Mouse (Mus musculus): ENCODE results near the gene Sctr. TPM values are rescaled to one million over a fixed set of nuclear protein-coding genes. Genes with fewer than 3 reads are reported as not detected.

Sctr gene
- polyA plus RNA-seq, 1 experiment = not detected

DNA sequence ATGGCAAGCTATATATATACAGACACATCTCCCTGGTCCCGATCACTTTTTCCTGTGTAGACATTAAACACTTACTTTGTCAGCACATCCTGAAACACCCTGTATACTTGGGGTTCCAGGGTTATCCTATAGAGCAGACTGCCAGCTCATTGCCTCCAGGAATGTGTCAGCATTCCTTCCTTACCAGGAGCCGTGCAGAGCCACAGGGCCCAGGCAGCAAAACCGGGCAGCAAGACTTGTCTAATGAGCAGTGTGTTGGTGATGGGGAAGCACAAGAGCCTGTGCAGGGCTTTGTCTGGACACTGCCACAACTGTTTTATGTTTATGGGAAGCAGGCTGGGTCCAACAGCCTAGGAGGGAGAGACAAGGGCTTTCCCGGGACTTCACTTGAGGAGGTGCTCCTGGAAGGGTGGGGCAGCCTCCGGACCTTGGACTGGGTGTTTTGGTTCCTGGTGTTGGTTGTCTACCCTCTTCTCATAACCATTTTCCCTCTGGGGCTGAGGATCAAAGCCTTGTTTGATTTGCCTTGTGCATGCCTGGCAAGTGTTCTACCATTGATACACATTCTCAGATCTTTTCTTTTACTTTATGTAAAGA is 77.3 kb downstream of the Sctr start:
- H3K9me3 ChIP-seq (replicated peaks; ENCODE audit: control insufficient read depth, insufficient read depth, low read length, poor library complexity, severe bottlenecking) = no peaks in the 10 kb centered on the region
- H3K27ac ChIP-seq (ENCODE audit: insufficient read depth, low read length) = peak overlapping the region; percentile 85
- peaks cover 6% of the 10 kb centered on the region for H3K4me1 ChIP-seq (ENCODE audit: control insufficient read depth, insufficient read depth, low read length)
- 0 out of 2 replicates have a peak overlapping the region, but pooled peaks have one; percentile 33 for H3K9ac ChIP-seq (ENCODE audit: low read depth, poor library complexity, severe bottlenecking)
- H3K36me3 ChIP-seq (ENCODE audit: control insufficient read depth, insufficient read depth, low read length, poor library complexity, severe bottlenecking) = no peaks in the 10 kb centered on the region
- no peaks in the 10 kb centered on the region for H3K27me3 ChIP-seq (ENCODE audit: control insufficient read depth, insufficient read depth, low read length, poor library complexity, severe bottlenecking)
- H3K4me3 ChIP-seq (ENCODE audit: low read depth, low read length) = 0 out of 2 replicates have a peak overlapping the region, but pooled peaks have one; percentile 5
- no peak for TF ChIP-seq CTCF (IDR thresholded peaks at IDR 0.05; ENCODE audit: low read depth, low read length)
- TF ChIP-seq EP300 (IDR thresholded peaks at IDR 0.05; ENCODE audit: insufficient read depth, low read depth, low read length) = no peak
- TF ChIP-seq POLR2A (IDR thresholded peaks at IDR 0.05; ENCODE audit: insufficient read depth, low read length) = no peak

DNA sequence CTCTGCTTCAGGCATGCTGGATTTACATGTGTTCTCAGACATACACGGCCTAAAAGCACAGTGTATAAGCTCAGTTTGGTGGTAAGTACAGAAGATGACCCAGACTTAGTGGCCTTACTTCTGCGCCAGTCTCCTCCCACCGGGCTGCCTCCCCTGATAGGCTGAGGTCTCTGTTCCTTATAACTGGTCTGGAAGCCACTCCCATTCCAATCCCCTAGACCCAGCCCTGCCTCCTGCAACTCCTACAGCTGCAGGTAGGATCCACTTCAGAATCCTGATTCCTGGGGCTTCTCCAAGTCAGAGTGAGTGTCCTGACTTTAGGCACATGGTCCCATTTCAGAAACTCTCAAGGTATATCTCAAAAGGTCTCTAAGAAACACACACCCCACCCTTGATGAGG is 79.0 kb downstream of the Sctr start:
- peak overlapping the region; percentile 70 for H3K4me3 ChIP-seq (ENCODE audit: low read depth, low read length)
- H3K4me1 ChIP-seq (ENCODE audit: control insufficient read depth, insufficient read depth, low read length) = peaks cover 9% of the 10 kb centered on the region
- no peaks in the 10 kb centered on the region for H3K27me3 ChIP-seq (ENCODE audit: control insufficient read depth, insufficient read depth, low read length, poor library complexity, severe bottlenecking)
- TF ChIP-seq CTCF (IDR thresholded peaks at IDR 0.05; ENCODE audit: low read depth, low read length) = no peak
- peak; percentile 6 for TF ChIP-seq POLR2A (IDR thresholded peaks at IDR 0.05; ENCODE audit: insufficient read depth, low read length)
- H3K36me3 ChIP-seq (ENCODE audit: control insufficient read depth, insufficient read depth, low read length, poor library complexity, severe bottlenecking) = no peaks in the 10 kb centered on the region
- peak overlapping the region; percentile 26 for H3K27ac ChIP-seq (ENCODE audit: insufficient read depth, low read length)
- H3K9me3 ChIP-seq (replicated peaks; ENCODE audit: control insufficient read depth, insufficient read depth, low read length, poor library complexity, severe bottlenecking) = no peaks in the 10 kb centered on the region
- peak overlapping the region; percentile 31 for H3K9ac ChIP-seq (ENCODE audit: low read depth, poor library complexity, severe bottlenecking)

DNA sequence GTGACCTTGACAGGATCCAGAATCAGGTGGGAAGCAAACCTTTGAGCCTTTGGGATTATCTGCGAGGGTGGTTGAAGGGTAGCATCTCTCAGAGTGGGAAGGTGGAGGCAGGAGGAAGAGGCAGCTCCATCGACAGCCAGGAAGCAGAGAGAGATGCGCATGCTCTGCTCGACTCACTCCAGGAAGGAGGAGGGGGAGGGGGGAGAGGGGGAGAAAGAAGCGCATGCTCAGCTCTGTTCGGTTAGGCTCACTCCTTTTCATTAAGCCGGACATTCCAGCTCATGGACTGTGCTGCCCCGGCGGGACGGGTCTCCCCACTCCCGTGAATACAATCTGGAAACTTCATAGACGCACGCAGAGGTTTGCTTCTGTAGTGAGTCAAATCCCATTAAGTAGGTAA is 80.0 kb downstream of the Sctr start:
- Histone ChIP-seq H3K27ac (ENCODE audit: insufficient read depth, low read length) (peak overlapping the region; percentile 18; the same call in 1 of the 2 replicates), H3K36me3 (ENCODE audit: control insufficient read depth, insufficient read depth, low read length, poor library complexity, severe bottlenecking) (no peaks in the 10 kb centered on the region), H3K9me3 (replicated peaks; ENCODE audit: control insufficient read depth, insufficient read depth, low read length, poor library complexity, severe bottlenecking) (no peaks in the 10 kb centered on the region), H3K9ac (ENCODE audit: low read depth, poor library complexity, severe bottlenecking) (peak overlapping the region; percentile 31), H3K4me1 (ENCODE audit: control insufficient read depth, insufficient read depth, low read length) (peaks cover 9% of the 10 kb centered on the region), H3K27me3 (ENCODE audit: control insufficient read depth, insufficient read depth, low read length, poor library complexity, severe bottlenecking) (no peaks in the 10 kb centered on the region), H3K4me3 (ENCODE audit: low read depth, low read length) (peak overlapping the region; percentile 70)
- no peak for TF ChIP-seq POLR2A (IDR thresholded peaks at IDR 0.05; ENCODE audit: insufficient read depth, low read length)
- 0 out of 2 replicates have a peak, but pooled peaks have one; percentile 35 for TF ChIP-seq EP300 (IDR thresholded peaks at IDR 0.05; ENCODE audit: insufficient read depth, low read depth, low read length)
- no peak for TF ChIP-seq CTCF (IDR thresholded peaks at IDR 0.05; ENCODE audit: low read depth, low read length)

DNA sequence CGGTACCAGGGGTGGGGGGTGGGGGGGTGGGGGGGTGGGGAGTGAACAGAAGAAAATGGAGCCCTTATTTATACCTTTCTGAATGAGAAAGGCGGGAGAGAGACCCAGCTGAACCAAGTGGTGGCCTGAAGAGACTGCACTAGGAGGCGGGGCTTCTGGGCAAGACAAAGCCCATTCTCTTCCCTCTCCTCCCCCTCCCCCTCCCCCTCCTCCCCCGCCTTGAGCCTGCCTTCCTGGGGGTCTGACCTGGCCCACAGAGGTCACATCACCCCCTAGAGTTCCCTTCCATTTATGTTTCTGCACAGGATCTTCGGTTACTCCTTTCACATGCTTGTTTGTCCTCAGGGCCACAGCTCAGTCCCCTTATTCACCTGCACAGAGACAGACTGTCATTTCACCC is 82.5 kb downstream of the Sctr start:
- peaks cover 3% of the 10 kb centered on the region for H3K4me1 ChIP-seq (ENCODE audit: control insufficient read depth, insufficient read depth, low read length)
- H3K27ac ChIP-seq (ENCODE audit: insufficient read depth, low read length) = peak overlapping the region; percentile 49
- H3K9ac ChIP-seq (ENCODE audit: low read depth, poor library complexity, severe bottlenecking) = peak overlapping the region; percentile 50; the same call in 1 of the 2 replicates
- H3K4me3 ChIP-seq (ENCODE audit: low read depth, low read length) = no peak overlapping the region
- H3K27me3 ChIP-seq (ENCODE audit: control insufficient read depth, insufficient read depth, low read length, poor library complexity, severe bottlenecking) = no peaks in the 10 kb centered on the region
- peak; percentile 60; the same call in 1 of the 2 replicates for TF ChIP-seq EP300 (IDR thresholded peaks at IDR 0.05; ENCODE audit: insufficient read depth, low read depth, low read length)
- no peak for TF ChIP-seq CTCF (IDR thresholded peaks at IDR 0.05; ENCODE audit: low read depth, low read length)
- TF ChIP-seq POLR2A (IDR thresholded peaks at IDR 0.05; ENCODE audit: insufficient read depth, low read length) = no peak
- peaks cover 13% of the 10 kb centered on the region for H3K9me3 ChIP-seq (replicated peaks; ENCODE audit: control insufficient read depth, insufficient read depth, low read length, poor library complexity, severe bottlenecking)
- no peaks in the 10 kb centered on the region for H3K36me3 ChIP-seq (ENCODE audit: control insufficient read depth, insufficient read depth, low read length, poor library complexity, severe bottlenecking)

DNA sequence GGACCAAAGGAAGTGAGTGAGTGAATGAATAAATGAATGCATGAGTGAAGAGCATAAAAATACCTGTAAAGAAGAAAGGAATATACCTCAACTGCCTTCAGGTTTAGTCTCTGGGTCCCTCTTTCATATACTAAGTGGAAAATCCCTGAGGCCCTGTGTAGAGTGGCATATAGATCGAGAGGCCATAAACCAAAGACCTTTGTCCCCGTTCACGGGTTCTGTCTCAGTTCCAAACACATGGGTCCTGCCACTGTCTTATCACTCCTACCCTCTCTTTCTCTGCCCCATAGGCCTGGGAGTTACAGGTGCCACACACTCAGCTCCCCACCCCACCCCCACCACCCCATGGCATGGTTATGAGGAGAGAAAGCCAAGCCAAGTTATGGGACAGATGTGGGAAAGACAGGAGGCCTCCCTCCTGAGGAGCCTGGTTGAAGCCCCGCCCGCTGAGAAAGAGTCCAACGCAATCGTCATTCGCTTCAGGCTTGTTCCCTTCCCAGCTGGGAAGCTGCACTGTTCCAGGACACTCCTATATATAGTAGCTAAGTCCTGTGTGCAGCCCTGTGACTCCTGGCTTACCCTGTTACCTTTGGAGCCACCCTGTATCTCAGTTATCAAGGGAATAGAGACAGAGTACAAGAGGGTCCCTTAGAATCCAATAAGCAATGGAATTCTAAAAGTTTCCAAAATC is 84.3 kb downstream of the Sctr start:
- Histone ChIP-seq H3K9ac (ENCODE audit: low read depth, poor library complexity, severe bottlenecking) (no peak overlapping the region), H3K27me3 (ENCODE audit: control insufficient read depth, insufficient read depth, low read length, poor library complexity, severe bottlenecking) (no peaks in the 10 kb centered on the region), H3K27ac (ENCODE audit: insufficient read depth, low read length) (peak overlapping the region; percentile 31; the same call in 1 of the 2 replicates), H3K9me3 (replicated peaks; ENCODE audit: control insufficient read depth, insufficient read depth, low read length, poor library complexity, severe bottlenecking) (peaks cover 13% of the 10 kb centered on the region), H3K4me1 (ENCODE audit: control insufficient read depth, insufficient read depth, low read length) (peaks cover 3% of the 10 kb centered on the region), H3K36me3 (ENCODE audit: control insufficient read depth, insufficient read depth, low read length, poor library complexity, severe bottlenecking) (no peaks in the 10 kb centered on the region), H3K4me3 (ENCODE audit: low read depth, low read length) (no peak overlapping the region)
- TF ChIP-seq EP300 (IDR thresholded peaks at IDR 0.05; ENCODE audit: insufficient read depth, low read depth, low read length) = no peak
- TF ChIP-seq CTCF (IDR thresholded peaks at IDR 0.05; ENCODE audit: low read depth, low read length) = no peak
- no peak for TF ChIP-seq POLR2A (IDR thresholded peaks at IDR 0.05; ENCODE audit: insufficient read depth, low read length)

Measured in ES-Bruce4 (cell line).